Mouse (Mus musculus) adrenal gland, adult 10 weeks (tissue): ENCODE results near the gene Tfip11. TPM values are rescaled to one million over a fixed set of nuclear protein-coding genes. Genes with fewer than 3 reads are reported as not detected.

Source experiments
- polyA plus RNA-seq: library from polyadenylated mRNA; stranded (reverse); fragments of 350-450 nt; fragmentation: Illumina TruSeq; extraction: RNeasy Lipid Tissue Mini Kit (QIAGEN cat#74804); gene quantifications from one replicate; pipeline ENCODE4 v1.2.3, GENCODE M21; 2014; ENCODE audit warnings: low read depth, low replicate concordance

Gene Tfip11
- polyA plus RNA-seq: 12.8 TPM

GRCm38 (mm10) chr5:112325546-112326445 lies at the start of gene Tfip11:
Tfip11 (plus strand) TSS chr5:112326358.

DNA sequence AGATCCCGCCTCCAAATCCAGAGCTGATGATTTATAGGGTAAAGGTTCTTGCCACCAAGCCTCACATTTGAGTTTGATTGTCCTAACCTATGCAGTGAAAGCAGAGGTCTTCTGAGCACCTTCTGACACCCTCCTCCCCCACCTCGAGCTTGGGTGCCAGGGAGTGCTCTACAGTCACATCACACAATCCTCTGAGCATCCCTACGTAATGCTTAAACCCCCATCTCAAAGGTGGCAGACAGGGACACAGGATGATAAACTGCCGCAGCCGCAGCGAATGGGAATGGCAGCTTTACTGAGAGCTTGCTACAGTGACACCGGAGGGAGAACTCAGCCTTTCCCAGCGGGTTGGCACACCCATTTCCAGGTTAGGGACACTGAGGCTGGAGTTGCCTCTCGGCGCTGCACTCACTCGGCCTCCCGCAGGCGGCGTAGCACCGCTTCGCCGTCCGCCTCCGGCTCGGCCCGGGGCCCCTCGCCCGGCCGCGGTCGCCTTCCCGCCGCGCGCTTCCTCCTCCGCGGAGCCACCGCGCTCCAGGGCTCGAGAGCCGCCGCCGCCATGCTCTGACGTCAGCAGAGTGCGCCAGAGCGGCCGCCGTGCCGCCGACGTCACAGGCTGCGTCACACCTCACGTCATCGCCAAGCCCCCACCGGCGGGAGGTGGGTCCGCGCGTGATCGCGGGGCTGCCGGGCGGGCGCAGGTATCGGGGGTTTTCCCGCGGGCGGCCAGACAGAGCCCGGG lies 16.5 kb downstream of the Tfip11 start, which contains the start of the genes Srrd and Hps4:
Srrd (minus strand) TSS at position 578 of the 742 bp plus-strand sequence.
Hps4 (plus strand) TSS at position 621 of the 742 bp plus-strand sequence.

DNA sequence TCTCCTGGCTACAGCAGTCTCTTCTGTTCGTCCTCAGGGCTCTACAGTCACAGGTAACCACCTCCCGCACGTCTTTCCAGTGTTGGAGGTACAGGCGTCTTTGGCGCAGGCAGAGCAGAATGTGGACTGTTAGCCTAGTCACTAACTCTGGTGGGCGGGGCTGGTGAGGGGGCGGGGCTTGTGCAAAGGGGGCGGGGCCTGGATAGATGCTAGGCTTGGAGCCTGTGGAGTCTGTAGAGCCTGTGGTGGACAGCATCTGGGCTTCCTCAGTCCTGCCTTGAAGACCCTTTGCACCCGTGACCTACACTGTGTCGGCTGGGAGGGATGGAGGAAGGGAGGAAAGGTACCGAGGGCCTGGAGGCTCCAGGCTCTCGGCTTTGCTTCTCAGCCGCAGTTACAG lies 29.8 kb downstream of the Tfip11 start, which contains the start of gene Gm6583:
Gm6583 (minus strand) TSS at position 124 of the 400 bp plus-strand sequence.

Other genes starting within 250 kb of the Tfip11 start
- not detected for gene Cryba4, start 73.8 kb upstream of the Tfip11 start, polyA plus RNA-seq
- not detected for gene Crybb1, start 70.5 kb upstream of the Tfip11 start, polyA plus RNA-seq
- 51.9 TPM for gene Tpst2, start 49.7 kb upstream of the Tfip11 start, polyA plus RNA-seq
- gene Srrd, start 16.7 kb downstream of the Tfip11 start, polyA plus RNA-seq: 1.5 TPM
- 18.0 TPM for gene Hps4, start 16.7 kb downstream of the Tfip11 start, polyA plus RNA-seq
- gene Gm6583, start 29.7 kb downstream of the Tfip11 start, polyA plus RNA-seq: not detected
- gene Asphd2, start 68.5 kb downstream of the Tfip11 start, polyA plus RNA-seq: 0.52 TPM
- gene Gm6588, start 123.1 kb downstream of the Tfip11 start, polyA plus RNA-seq: not detected